Mouse (Mus musculus): ENCODE data around the gene Ugt1a7c. TPM values are rescaled to one million over a fixed set of nuclear protein-coding genes. Genes with fewer than 3 reads are reported as not detected.

Ugt1a7c gene
- total RNA-seq, 2 experiments from 2014 or later: 1.2 to 1.3 TPM

GRCm38 (mm10) chr1:88240072-88240471 is 145.2 kb downstream of the Ugt1a7c start:
- DNase-seq: no peak

- no peak for DNase-seq
Observed at GRCm38 (mm10) chr1:88240579-88240978, 145.7 kb downstream of the Ugt1a7c start.

- DNase-seq: no peak
Observed at GRCm38 (mm10) chr1:88243861-88244260, 149.0 kb downstream of the Ugt1a7c start.

- DNase-seq: no peak
Observed at GRCm38 (mm10) chr1:88245881-88246280, 151.0 kb downstream of the Ugt1a7c start.

GRCm38 (mm10) chr1:88246386-88246785 is 151.5 kb downstream of the Ugt1a7c start:
- DNase-seq: no peak

- DNase-seq: no peak
Observed at GRCm38 (mm10) chr1:88247660-88248059, 152.8 kb downstream of the Ugt1a7c start.

GRCm38 (mm10) chr1:88248658-88249057 is 153.8 kb downstream of the Ugt1a7c start:
- DNase-seq: no peak

GRCm38 (mm10) chr1:88249596-88249995 is 154.7 kb downstream of the Ugt1a7c start:
- DNase-seq: no peak

GRCm38 (mm10) chr1:88250023-88250422 is 155.2 kb downstream of the Ugt1a7c start:
- no peak for DNase-seq

- DNase-seq: no peak
Observed at GRCm38 (mm10) chr1:88253106-88253505, 158.2 kb downstream of the Ugt1a7c start.

GRCm38 (mm10) chr1:88253540-88253939 is 158.7 kb downstream of the Ugt1a7c start:
- DNase-seq: no peak

GRCm38 (mm10) chr1:88254793-88255465 is 160.1 kb downstream of the Ugt1a7c start:
- no peak for DNase-seq

- DNase-seq: no peak
Observed at GRCm38 (mm10) chr1:88255466-88255857, 160.6 kb downstream of the Ugt1a7c start.

GRCm38 (mm10) chr1:88255989-88256754 is 161.3 kb downstream of the Ugt1a7c start:
- no peak for DNase-seq

- peak in 1 of 2 experiments; percentile 42 for DNase-seq
Observed at GRCm38 (mm10) chr1:88256886-88257663, 162.2 kb downstream of the Ugt1a7c start.

GRCm38 (mm10) chr1:88257681-88258080 is 162.8 kb downstream of the Ugt1a7c start:
- DNase-seq: no peak

- no peak for DNase-seq
Observed at GRCm38 (mm10) chr1:88258361-88258760, 163.5 kb downstream of the Ugt1a7c start.

GRCm38 (mm10) chr1:88258881-88259642 is 164.2 kb downstream of the Ugt1a7c start:
- DNase-seq: peak in 1 of 2 experiments; percentile 75

- DNase-seq: no peak
Observed at GRCm38 (mm10) chr1:88259643-88260024, 164.8 kb downstream of the Ugt1a7c start.

GRCm38 (mm10) chr1:88260114-88260513 is 165.3 kb downstream of the Ugt1a7c start:
- DNase-seq: peak in 1 of 2 experiments; percentile 58

- no peak for DNase-seq
Observed at GRCm38 (mm10) chr1:88260604-88261377, 165.9 kb downstream of the Ugt1a7c start.

Data from heart, adult 18-20 months (tissue).